Mouse (Mus musculus) C3H10T1/2 (cell line): ENCODE measurements around the gene Unc93b1. TPM values are rescaled to one million over a fixed set of nuclear protein-coding genes. Genes with fewer than 3 reads are reported as not detected.

ENCODE experiments used
- polyA plus RNA-seq, 2 experiments: library from polyadenylated mRNA; unstranded; fragments of >200 nt; fragmentation: generic; extraction: Trizol; gene quantifications; one replicate each; pipeline ENCODE4 v1.2.1; 2012; ENCODE audit warnings: missing spikeins in 2 of 2

Gene Unc93b1
- polyA plus RNA-seq = under 1 TPM; 0.01 to 0.08 TPM

DNA sequence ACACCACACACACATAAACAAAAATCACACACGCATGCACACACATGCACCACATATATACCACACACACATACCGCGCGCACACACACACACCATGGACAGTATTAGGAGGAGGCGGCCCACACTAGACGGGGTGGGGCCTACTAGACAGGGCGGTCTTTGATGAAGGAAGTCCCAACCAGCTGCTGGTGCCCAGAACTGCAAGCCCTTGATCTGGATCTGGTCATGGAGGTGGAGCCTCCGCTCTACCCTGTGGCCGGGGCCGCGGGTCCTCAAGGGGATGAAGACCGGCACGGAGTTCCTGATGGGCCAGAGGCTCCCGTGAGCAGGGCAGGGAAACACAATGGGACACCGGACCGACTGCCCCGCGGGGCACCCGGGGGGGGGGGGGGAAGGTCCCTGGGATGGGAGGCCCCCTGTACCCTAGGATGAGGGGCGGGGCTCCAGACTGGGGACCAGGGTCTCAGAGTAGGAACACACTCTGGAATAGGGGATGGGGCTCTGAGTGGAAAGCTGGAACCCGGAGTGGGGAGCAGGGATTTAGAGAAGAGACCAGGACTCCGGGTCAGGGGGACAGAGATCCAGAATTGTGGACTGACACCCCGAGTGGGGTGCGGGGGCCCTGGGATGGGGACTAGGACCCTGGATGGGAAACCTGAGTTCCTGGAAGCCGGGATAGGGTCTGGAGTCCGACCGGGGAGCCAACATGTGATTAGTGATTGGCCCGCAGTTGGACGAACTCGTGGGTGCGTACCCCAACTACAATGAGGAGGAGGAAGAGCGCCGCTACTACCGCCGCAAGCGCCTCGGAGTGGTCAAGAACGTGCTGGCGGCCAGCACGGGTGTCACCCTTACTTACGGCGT, at the start of gene Unc93b1:
Gene Unc93b1 (plus strand): TSS at position 155 of the 864 bp plus-strand sequence.

DNA sequence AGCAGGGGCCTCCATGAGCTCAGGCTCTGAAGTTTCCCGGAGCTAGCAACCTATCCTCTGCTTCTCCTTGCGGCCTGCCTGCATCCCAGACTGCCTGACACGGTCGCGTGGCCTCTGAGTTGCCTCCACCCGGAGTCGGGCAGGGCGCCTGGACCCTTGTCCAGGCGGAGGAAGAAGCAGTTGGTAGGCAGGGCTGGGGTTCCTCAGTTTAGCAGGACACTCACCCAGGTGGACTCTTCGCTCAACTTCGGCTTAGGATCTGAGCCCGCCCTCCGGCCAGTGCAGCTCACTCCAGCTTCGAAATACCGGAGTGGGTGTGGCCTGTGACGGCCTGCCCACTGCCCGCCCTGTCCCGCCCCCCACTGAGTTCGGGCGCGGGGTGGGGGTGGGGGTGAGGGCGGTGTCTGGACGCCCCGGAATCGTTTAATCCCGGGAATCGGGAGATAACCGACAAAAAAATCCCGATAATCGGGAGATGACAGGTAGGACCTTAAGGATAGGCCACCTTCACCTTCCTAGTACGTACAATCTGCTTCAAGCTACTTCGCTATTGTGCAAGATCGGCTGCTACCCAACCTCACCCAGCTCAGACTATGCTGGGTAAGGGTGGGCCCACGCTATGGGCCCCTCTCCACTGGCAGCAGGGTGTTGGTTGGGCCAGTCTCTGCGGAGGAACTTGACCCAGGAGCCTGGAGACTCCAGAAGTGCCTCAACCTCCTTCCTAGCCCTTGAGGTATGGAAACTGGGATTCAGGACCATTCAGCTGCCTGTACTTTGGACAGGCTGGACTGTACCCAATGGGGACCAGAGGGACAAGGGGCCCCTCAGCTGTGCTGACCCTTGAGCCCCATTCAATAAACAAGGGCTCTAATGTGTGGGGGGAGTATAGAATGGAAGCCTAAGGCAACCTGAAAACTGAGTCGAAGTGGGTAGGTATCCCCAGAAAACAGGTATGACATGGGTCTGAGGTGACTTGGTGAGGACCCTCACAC, 27.9 kb upstream of the Unc93b1 start, which contains the start of gene Tcirg1:
Gene Tcirg1 (minus strand): TSS at position 339 of the 992 bp plus-strand sequence.

GRCm38 (mm10) chr19:3912337-3913204, 22.4 kb upstream of the Unc93b1 start, which contains the start of gene Ndufs8:
TSS of gene Ndufs8 (minus strand) at chr19:3912774.

GRCm38 (mm10) chr19:3929211-3929941, 5.6 kb upstream of the Unc93b1 start, which contains the start of gene Aldh3b1:
TSS of gene Aldh3b1 (minus strand) at chr19:3929808.

GRCm38 (mm10) chr19:3958470-3958869, 23.5 kb downstream of the Unc93b1 start, which contains the start of gene Aldh3b3:
TSS of gene Aldh3b3 (plus strand) at chr19:3958645.

DNA sequence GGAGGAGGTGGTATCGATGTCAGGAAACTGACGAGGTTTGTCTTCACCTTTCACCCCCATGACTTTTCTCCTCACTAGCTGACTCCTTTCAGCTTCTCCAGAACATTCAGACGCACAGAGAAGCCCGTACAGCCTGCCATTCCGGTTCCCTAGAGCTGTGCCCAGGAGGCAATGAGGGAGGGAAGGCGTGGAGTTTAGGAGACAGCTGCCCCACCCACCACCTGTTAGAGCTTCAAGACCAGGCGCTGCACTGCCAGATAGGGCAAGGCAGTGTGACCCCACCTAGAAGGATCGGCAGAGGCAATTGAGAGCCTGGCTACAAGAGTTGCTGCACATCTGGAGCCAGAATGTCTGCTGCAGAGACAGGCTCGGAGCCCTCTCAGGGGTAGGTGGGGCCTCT, 37.2 kb downstream of the Unc93b1 start, which contains the start of gene Aldh3b2:
Gene Aldh3b2 (plus strand): TSS at position 100 of the 400 bp plus-strand sequence.

DNA sequence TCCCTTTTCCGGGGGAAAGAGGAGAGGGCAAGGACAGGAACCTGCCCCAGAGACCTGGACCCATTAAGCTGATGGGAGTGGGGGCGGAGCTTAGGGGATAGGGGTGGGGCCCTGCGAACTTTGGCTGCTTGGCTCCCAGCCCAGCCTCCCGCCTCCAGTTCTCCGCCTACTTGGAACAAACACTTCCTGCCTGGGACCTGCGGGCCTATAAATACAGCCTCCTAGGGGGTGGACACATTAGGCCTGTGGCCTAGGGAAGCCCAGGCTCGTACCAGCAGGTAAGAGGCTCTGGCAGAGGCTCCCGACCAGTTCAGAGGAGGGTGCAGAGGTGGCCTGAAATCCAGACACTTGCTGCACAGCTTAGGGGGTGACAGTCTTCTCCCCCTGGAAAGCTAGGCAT, 51.3 kb downstream of the Unc93b1 start, which contains the start of gene Acy3:
Gene Acy3 (plus strand): TSS at position 237 of the 400 bp plus-strand sequence.

DNA sequence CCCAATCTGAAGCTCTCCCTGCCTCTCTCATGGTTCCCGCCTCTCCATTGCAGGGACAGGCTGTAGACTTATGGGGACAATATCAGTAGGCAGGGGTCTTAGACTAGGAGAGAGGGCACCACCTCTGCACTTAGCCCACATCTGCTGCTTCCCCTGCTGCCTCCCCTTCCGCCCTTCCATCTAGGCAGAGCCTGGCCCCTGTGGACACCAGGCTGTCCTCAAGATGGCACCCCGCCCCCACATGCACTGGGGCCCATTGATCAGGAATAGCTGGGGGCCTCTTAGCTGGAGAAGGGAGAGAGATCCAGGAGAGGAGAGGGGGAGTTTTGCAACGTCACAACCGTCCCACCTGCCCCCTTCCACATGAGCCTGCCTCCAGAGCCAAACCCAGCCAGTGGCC, 57.4 kb downstream of the Unc93b1 start, which contains the start of gene Tbx10:
Gene Tbx10 (plus strand): TSS at position 337 of the 400 bp plus-strand sequence.

Other genes with a start within 250 kb of the Unc93b1 start
- 10 to 100 TPM in 1 of 2 experiments, 1 to 10 TPM in 1; 6.6 to 48.0 TPM for gene Lrp5, start 248.6 kb upstream of the Unc93b1 start, polyA plus RNA-seq
- 10 to 100 TPM; 27.5 to 68.4 TPM for gene 1810055G02Rik, start 226.9 kb upstream of the Unc93b1 start, polyA plus RNA-seq
- gene Kmt5b, start 167.8 kb upstream of the Unc93b1 start, polyA plus RNA-seq = 1 to 10 TPM in 1 of 2 experiments, under 1 TPM in 1; 0.35 to 8.2 TPM
- 10 to 100 TPM in 1 of 2 experiments, 1 to 10 TPM in 1; 3.8 to 19.2 TPM for gene Chka, start 83.4 kb upstream of the Unc93b1 start, polyA plus RNA-seq
- 10 to 100 TPM; 46.1 to 53.3 TPM for gene Tcirg1, start 28.1 kb upstream of the Unc93b1 start, polyA plus RNA-seq
- 100 to 1,000 TPM; 269 to 451 TPM for gene Ndufs8, start 22.4 kb upstream of the Unc93b1 start, polyA plus RNA-seq
- gene Aldh3b1, start 5.4 kb upstream of the Unc93b1 start, polyA plus RNA-seq = 1 to 10 TPM; 2.7 to 8.3 TPM
- gene Aldh3b3, start 23.5 kb downstream of the Unc93b1 start, polyA plus RNA-seq = under 1 TPM in 1 of 2 experiments, not detected in 1; 0.01 TPM
- not detected for gene Aldh3b2, start 37.1 kb downstream of the Unc93b1 start, polyA plus RNA-seq
- gene Acy3, start 51.4 kb downstream of the Unc93b1 start, polyA plus RNA-seq = 10 to 100 TPM in 1 of 2 experiments, 1 to 10 TPM in 1; 7.4 to 28.3 TPM
- gene Tbx10, start 57.6 kb downstream of the Unc93b1 start, polyA plus RNA-seq = under 1 TPM in 1 of 2 experiments, not detected in 1; 0.05 TPM
- gene Nudt8, start 65.4 kb downstream of the Unc93b1 start, polyA plus RNA-seq = 10 to 100 TPM; 41.3 to 59.9 TPM
- 1 to 10 TPM in 1 of 2 experiments, under 1 TPM in 1; 0.19 to 1.4 TPM for gene Gm49405, start 65.4 kb downstream of the Unc93b1 start, polyA plus RNA-seq
- gene Doc2g, start 68.1 kb downstream of the Unc93b1 start, polyA plus RNA-seq = 1 to 10 TPM in 1 of 2 experiments, under 1 TPM in 1; 0.41 to 4.0 TPM
- gene Ndufv1, start 77.6 kb downstream of the Unc93b1 start, polyA plus RNA-seq = 100 to 1,000 TPM; 253 to 401 TPM
- gene Gstp1, start 102.8 kb downstream of the Unc93b1 start, polyA plus RNA-seq = 1,000 to 10,000 TPM in 1 of 2 experiments, 100 to 1,000 TPM in 1; 849 to 1,247 TPM
- gene Gstp2, start 110.8 kb downstream of the Unc93b1 start, polyA plus RNA-seq = 10 to 100 TPM in 1 of 2 experiments, 1 to 10 TPM in 1; 1.8 to 13.9 TPM
- under 1 TPM; 0.15 to 0.18 TPM for gene Gstp3, start 124.4 kb downstream of the Unc93b1 start, polyA plus RNA-seq
- gene Cabp2, start 146.4 kb downstream of the Unc93b1 start, polyA plus RNA-seq = not detected
- 100 to 1,000 TPM in 1 of 2 experiments, 10 to 100 TPM in 1; 86.0 to 148 TPM for gene Cdk2ap2, start 162.0 kb downstream of the Unc93b1 start, polyA plus RNA-seq
- 10 to 100 TPM; 48.2 to 61.6 TPM for gene Pitpnm1, start 164.8 kb downstream of the Unc93b1 start, polyA plus RNA-seq
- 100 to 1,000 TPM; 201 to 241 TPM for gene Aip, start 190.7 kb downstream of the Unc93b1 start, polyA plus RNA-seq
- under 1 TPM in 1 of 2 experiments, not detected in 1; 0.09 TPM for gene Gpr152, start 204.6 kb downstream of the Unc93b1 start, polyA plus RNA-seq
- gene Cabp4, start 208.8 kb downstream of the Unc93b1 start, polyA plus RNA-seq = under 1 TPM; 0.14 to 0.38 TPM
- 100 to 1,000 TPM; 256 to 440 TPM for gene Coro1b, start 213.4 kb downstream of the Unc93b1 start, polyA plus RNA-seq
- 1 to 10 TPM; 6.5 to 9.5 TPM for gene Ptprcap, start 218.4 kb downstream of the Unc93b1 start, polyA plus RNA-seq
- 10 to 100 TPM; 28.6 to 29.9 TPM for gene Rps6kb2, start 228.2 kb downstream of the Unc93b1 start, polyA plus RNA-seq
- gene Carns1, start 240.3 kb downstream of the Unc93b1 start, polyA plus RNA-seq = 10 to 100 TPM in 1 of 2 experiments, 1 to 10 TPM in 1; 1.8 to 16.2 TPM